Mouse (Mus musculus) kidney, postnatal 0 days (tissue): Measurements from ENCODE around the gene Galns. TPM values are rescaled to one million over a fixed set of nuclear protein-coding genes. Genes with fewer than 3 reads are reported as not detected.
"Not testable (repeated sequence)": the region's sequence is repeated elsewhere in the genome, so short reads cannot be mapped to it uniquely, and the experiment has no call there.

Experiments used
- ATAC-seq: fragments of 200-750 bp; cut with Nextera tagmentation; replicated peaks from 2 replicates; pipeline ENCODE4 v1.8.0; 2017; ENCODE audit warnings: low read depth, moderate number of reproducible peaks, moderate TSS enrichment, moderate library complexity; ENCODE audit not compliant: low FRiP score
- DNase-seq: peaks from one replicate; pipeline ENCODE4 v3.0.0-alpha.2; 2016; ENCODE audit warnings: low spot score
- H3K27ac ChIP-seq: fragments of 300-500 bp; sonication (generic); 2 replicates; pipeline ENCODE4 v1.5.1; 2014; ENCODE audit warnings: mild to moderate bottlenecking
- H3K27me3 ChIP-seq: fragments of 300-500 bp; sonication (generic); 2 replicates; pipeline ENCODE4 v1.6.1; 2014; ENCODE audit warnings: low read length, mixed read lengths; ENCODE audit not compliant: insufficient read depth
- H3K36me3 ChIP-seq: fragments of 300-500 bp; sonication (generic); 2 replicates; pipeline ENCODE4 v1.6.1; 2014; ENCODE audit warnings: low read length, mixed read lengths; ENCODE audit not compliant: insufficient read depth
- H3K4me1 ChIP-seq: fragments of 300-500 bp; sonication (generic); replicated peaks from 2 replicates; pipeline ENCODE4 v1.6.1; 2014; ENCODE audit warnings: antibody characterized with exemption, low read length, mixed read lengths; ENCODE audit not compliant: insufficient read depth
- H3K4me2 ChIP-seq: fragments of 300-500 bp; sonication (generic); 2 replicates; pipeline ENCODE4 v1.6.1; 2014; ENCODE audit warnings: mild to moderate bottlenecking, low read length, moderate library complexity, mixed read lengths
- H3K4me3 ChIP-seq: fragments of 300-500 bp; sonication (generic); replicated peaks from 2 replicates; pipeline ENCODE4 v1.5.1; 2014; ENCODE audit warnings: low read depth, low read length
- H3K9ac ChIP-seq: fragments of 300-500 bp; sonication (generic); 2 replicates; pipeline ENCODE4 v1.6.1; 2014; ENCODE audit warnings: low read depth, low read length
- H3K9me3 ChIP-seq: fragments of 300-500 bp; sonication (generic); replicated peaks from 2 replicates; pipeline ENCODE4 v1.6.1; 2016; ENCODE audit warnings: low read length, inconsistent platforms, mixed read lengths
- CTCF ChIP-seq: IDR thresholded peaks from 2 replicates; pipeline ENCODE4 v1.5.1; 2016; ENCODE audit warnings: antibody characterized with exemption, low read depth, mild to moderate bottlenecking, moderate library complexity
- WGBS: fragments of 180-500 bp; shearing (Covaris S2); extraction: QIAGEN DNeasy Blood & Tissue Kit; methylation state at CpG from one replicate; pipeline ENCODE4 v1.1.7; 2014; 5-methylcytosine and 5-hydroxymethylcytosine counted together
- polyA plus RNA-seq: library from polyadenylated mRNA; unstranded; fragments of >200 nt; fragmentation: Nextera tagmentation; extraction: Ambion mirVana; gene quantifications from 2 replicates; pipeline ENCODE4 v1.2.1, GENCODE M21; 2015

The Galns gene
- polyA plus RNA-seq, 1 experiment from 2014 or later = 19.4 TPM

DNA sequence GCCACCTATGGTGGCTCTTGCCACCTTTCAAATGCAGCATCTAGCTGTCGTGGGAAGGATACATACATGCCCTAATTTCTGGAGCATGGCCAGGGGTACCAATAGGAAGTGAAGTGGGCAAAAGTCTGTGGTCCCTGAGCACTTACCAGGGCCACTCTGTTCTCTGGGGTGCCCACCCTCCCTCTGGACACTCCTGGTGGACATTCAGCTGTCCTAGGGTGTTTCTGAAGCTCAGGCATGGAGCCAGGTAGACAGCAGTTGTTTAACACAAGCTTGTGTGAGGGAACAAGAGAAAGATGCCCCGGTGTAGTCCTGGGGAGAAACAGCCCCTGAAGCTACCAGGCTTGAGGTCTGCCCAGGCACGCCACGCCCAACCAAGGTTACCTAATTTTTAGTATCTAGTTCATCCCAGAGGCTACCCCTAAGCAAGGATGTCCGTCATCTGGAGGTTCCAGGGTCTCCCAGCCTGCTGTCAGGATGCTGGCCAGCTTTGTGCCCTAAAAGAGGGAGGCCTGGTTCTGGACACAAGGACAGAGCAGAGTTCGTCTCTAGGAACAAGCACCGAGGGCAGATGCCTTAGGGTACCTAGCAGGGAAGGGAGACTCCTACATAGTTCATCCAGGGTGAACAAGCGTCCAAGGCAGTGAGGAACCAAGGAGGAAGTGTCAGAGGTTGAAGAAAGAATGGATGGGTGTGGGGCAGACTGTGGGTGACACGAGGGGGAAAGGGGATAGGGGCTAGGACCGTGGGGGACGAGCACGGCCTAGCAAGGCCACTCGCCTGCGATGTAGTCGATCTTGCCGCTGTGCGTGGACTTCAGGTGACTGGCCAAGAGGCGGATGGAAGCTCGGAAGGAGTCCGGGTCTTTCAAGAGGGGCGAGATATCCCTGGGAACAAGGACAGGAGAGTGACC lies 35.3 kb downstream of the Galns start:
- Histone ChIP-seq H3K4me3 (peak overlapping the region; percentile 62), H3K4me1 (peaks cover 26% of the 10 kb centered on the region), H3K4me2 (peak overlapping the region; percentile 89), H3K27ac (peak overlapping the region; percentile 83), H3K9ac (peak overlapping the region; percentile 71), H3K27me3 (no peaks in the 10 kb centered on the region), H3K9me3 (no peaks in the 10 kb centered on the region), H3K36me3 (peaks cover 17% of the 10 kb centered on the region)
- DNase-seq (no peak), ATAC-seq (peak; percentile 12)
- no peak for TF ChIP-seq CTCF
- 17% methylated on average over 21 of the region's 21 CpGs for WGBS

DNA sequence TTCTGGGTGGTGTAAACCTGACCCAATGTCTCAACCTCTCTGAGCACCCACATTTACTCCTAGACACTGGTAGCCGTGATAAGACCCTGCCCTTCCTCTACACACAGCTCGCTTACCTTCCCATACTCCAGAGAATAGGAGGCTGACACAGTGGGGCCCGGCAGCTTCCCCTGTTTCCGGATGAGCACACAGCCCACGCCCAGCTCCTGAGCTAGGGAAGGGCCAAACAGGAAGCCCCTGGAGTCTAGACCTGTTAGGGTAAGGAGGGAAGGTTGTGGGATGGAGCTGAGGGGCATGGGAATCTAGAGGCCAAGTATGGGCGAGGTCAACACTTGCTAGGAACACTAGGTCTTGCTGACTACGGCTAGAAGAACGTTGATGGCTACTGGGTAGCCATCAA lies 36.0 kb downstream of the Galns start:
- peak overlapping the region; percentile 62; the same call in 1 of the 2 replicates for H3K4me3 ChIP-seq
- no peak for ATAC-seq
- no peak for DNase-seq
- H3K27me3 ChIP-seq = no peaks in the 10 kb centered on the region
- peak overlapping the region; percentile 89 for H3K4me2 ChIP-seq
- peak overlapping the region; percentile 71; the same call in 1 of the 2 replicates for H3K9ac ChIP-seq
- H3K27ac ChIP-seq = peak overlapping the region; percentile 83
- no peak for TF ChIP-seq CTCF
- 41% methylated on average over 8 of the region's 8 CpGs for WGBS
- peaks cover 26% of the 10 kb centered on the region for H3K4me1 ChIP-seq
- peaks cover 22% of the 10 kb centered on the region for H3K36me3 ChIP-seq
- no peaks in the 10 kb centered on the region for H3K9me3 ChIP-seq

DNA sequence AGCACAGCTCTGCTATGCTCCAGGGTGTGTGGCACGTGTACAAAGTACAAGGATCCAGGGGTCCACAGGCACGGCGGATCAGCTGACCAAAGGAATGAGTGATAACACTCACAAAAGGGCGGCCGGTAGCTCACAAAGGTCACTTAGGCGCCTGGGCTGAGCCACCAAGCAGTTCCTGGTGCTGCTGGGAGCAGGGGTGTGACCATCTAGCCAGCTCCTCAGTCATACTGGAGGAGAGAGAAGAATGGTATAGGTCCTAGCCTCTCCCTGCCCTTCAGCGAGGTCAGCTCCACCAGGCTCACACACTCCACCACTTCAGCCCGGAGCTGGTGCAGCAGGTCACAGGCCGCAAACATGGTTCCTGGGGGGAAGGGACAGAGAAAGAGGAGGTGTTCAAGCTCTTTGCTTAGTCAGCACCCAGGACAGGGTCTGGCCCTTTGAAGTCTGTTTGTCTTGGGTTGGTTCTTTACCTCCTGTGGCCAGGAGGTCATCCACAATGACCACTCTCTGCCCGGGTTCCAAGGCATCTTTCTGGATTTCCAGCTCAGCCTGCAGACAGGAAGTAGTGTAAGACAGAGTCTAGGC lies 36.5 kb downstream of the Galns start:
- TF ChIP-seq CTCF = no peak
- no peaks in the 10 kb centered on the region for H3K9me3 ChIP-seq
- 24% methylated on average over 10 of the region's 10 CpGs for WGBS
- no peak overlapping the region for H3K4me3 ChIP-seq
- DNase-seq (no peak), ATAC-seq (peak; percentile 15; the same call in 1 of the 2 replicates)
- peak overlapping the region; percentile 89 for H3K4me2 ChIP-seq
- peaks cover 26% of the 10 kb centered on the region for H3K36me3 ChIP-seq
- no peak overlapping the region for H3K9ac ChIP-seq
- H3K4me1 ChIP-seq = peaks cover 25% of the 10 kb centered on the region
- H3K27ac ChIP-seq = peak overlapping the region; percentile 83
- H3K27me3 ChIP-seq = no peaks in the 10 kb centered on the region

DNA sequence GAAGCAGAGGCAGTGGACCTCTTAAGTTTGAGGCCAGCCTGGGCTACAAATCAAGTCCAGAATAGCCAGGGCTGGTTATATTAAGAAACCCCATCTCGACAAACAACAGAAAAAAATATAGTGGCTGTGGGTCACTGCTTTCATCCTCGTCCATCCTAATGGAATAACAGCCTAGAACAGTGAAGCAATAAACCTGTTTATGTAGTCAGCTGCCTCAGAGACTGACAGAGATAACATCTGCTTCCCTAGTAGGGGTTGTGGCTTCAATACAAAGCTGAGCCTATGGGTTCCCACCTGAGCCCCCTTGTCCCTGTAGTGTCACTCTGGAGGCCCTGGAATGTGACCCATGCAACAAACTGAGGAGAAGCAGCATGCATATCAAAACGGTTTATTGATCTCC lies 37.0 kb downstream of the Galns start:
- Histone ChIP-seq H3K9me3 (no peaks in the 10 kb centered on the region), H3K4me1 (peaks cover 23% of the 10 kb centered on the region), H3K36me3 (peaks cover 26% of the 10 kb centered on the region), H3K4me2 (no peak overlapping the region), H3K27me3 (no peaks in the 10 kb centered on the region), H3K27ac (peak overlapping the region; percentile 83), H3K9ac (no peak overlapping the region), H3K4me3 (no peak overlapping the region)
- WGBS = 13% methylated on average over 3 of the region's 3 CpGs
- no peak for DNase-seq
- ATAC-seq = no peak
- no peak for TF ChIP-seq CTCF

DNA sequence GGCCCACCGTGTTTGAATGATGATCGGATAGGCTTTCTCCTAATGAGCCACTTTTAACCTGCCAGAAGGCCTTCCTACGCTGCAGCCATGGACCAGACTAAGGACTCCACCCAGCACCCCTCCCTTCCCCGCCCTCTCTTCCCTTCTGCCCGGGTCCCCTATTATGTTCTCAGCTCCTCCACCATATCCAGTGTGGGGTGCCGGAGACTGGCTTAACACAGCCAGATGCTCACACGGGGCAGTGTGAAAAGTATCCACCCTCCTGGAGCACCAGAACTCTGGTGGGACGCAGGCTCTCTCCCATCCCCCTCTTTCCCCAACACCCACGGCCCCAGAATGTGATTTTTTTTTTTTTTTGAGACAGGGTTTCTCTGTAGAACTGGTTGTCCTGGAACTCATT lies 37.7 kb downstream of the Galns start:
- Histone ChIP-seq H3K27me3 (no peaks in the 10 kb centered on the region), H3K9me3 (no peaks in the 10 kb centered on the region), H3K27ac (no peak overlapping the region), H3K4me3 (no peak overlapping the region), H3K36me3 (peaks cover 26% of the 10 kb centered on the region), H3K9ac (no peak overlapping the region), H3K4me1 (peaks cover 28% of the 10 kb centered on the region), H3K4me2 (no peak overlapping the region)
- ATAC-seq = no peak
- no peak for DNase-seq
- WGBS = 58% methylated on average over 9 of the region's 9 CpGs
- TF ChIP-seq CTCF = no peak

DNA sequence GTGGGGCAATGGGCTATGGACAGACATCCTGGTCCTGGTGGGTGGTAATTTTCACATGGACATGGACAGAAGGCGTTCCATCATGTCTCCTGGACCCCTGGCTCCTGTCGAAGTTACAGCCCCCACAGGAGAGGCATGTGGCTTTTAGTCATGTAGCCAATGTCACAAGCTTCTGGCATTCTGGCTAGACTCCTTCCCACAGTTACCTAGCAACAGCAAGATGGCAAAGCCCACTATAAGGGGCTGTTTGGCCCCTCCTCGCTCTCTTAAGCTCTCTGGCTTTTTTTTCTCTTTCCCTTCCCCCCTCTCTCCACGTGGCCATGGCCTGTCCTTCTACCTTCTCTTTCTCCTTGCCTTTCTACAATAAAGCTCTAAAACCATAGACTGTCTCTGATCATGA lies 38.1 kb downstream of the Galns start:
- H3K27me3 ChIP-seq, H3K9me3 ChIP-seq, H3K27ac ChIP-seq, H3K4me2 ChIP-seq, H3K4me3 ChIP-seq, DNase-seq, ATAC-seq, H3K9ac ChIP-seq: not testable (repeated sequence)
- Histone ChIP-seq H3K4me1 (peaks cover 28% of the 10 kb centered on the region), H3K36me3 (peaks cover 26% of the 10 kb centered on the region)
- 54% methylated on average over 4 of the region's 4 CpGs for WGBS
